9 mouse cellular contexts compared by ENCODE assay signal in genomic region chr9:70109279-70109678, GRCm38 (mm10). TPM values are rescaled to one million over a fixed set of nuclear protein-coding genes. Genes with fewer than 3 reads are reported as not detected.
DNase-seq lines count a peak whose midpoint lies in the region; ATAC-seq and TF ChIP-seq lines count a peak whose summit lies in the region.
"Had no signal": no experiment of that assay in that cellular context is flagged by ENCODE, and none has a peak within 500 bp of the region (broad histone marks: within the 10 kb centered on the region; RNA-seq: fewer than 3 reads in every experiment).

No protein-coding gene starts in this region.

- H3K9ac ChIP-seq in lung, embryonic 14.5 days, result no peak overlapping the region

- H3K36me3 ChIP-seq in lung, embryonic 14.5 days (ENCODE audit: insufficient read depth), result no peaks in the 10 kb centered on the region

- no peak overlapping the region for H3K4me2 ChIP-seq in lung, embryonic 14.5 days

- DNase-seq in 416B (ENCODE audit: low read depth), result peak; percentile 66
- DNase-seq in T-cell, adult 2 months (ENCODE audit: low spot score), result peak; percentile 32
- DNase-seq in gastrocnemius, postnatal 4 days (ENCODE audit: low spot score in 2 of 2), result peak; percentile 65 to 77
- peak; percentile 84 to 94 for DNase-seq in kidney, postnatal 25 days
- peak; percentile 97 for DNase-seq in lung, embryonic 14.5 days
- peak; percentile 86 for DNase-seq in retina, postnatal 1 day
- peak; percentile 60 to 72 for DNase-seq in urinary bladder, adult 18-20 months (ENCODE audit: low spot score in 2 of 2)

- no peak overlapping the region for H3K27ac ChIP-seq in lung, embryonic 14.5 days (ENCODE audit: low read depth)

- peak; percentile 65 for ATAC-seq in common myeloid progenitor, adult 5-6 weeks (replicated peaks; ENCODE audit: low read depth, poor library complexity, severe bottlenecking)
- 0 out of 2 replicates have a peak, but pooled peaks have one; percentile 45 for ATAC-seq in lung, embryonic 14.5 days (ENCODE audit: insufficient read depth)

- H3K9me3 ChIP-seq in lung, embryonic 14.5 days (ENCODE audit: low read depth, low read length), result no peaks in the 10 kb centered on the region

- TF ChIP-seq CTCF in lung, embryonic 14.5 days (IDR thresholded peaks at IDR 0.05; ENCODE audit: low read depth), result peak; percentile 94

- H3K4me3 ChIP-seq in lung, embryonic 14.5 days (ENCODE audit: low read depth, low read length), result no peak overlapping the region
- H3K4me3 ChIP-seq: erythroblast, embryonic 14.5 days had no signal

- H3K27me3 ChIP-seq in lung, embryonic 14.5 days (ENCODE audit: insufficient read depth, low read length), result no peaks in the 10 kb centered on the region

- 8% methylated on average over 3 of the region's 3 CpGs for WGBS in lung, embryonic 14.5 days

- peaks cover 3% of the 10 kb centered on the region; the same call in 1 of the 2 replicates for H3K4me1 ChIP-seq in lung, embryonic 14.5 days (ENCODE audit: insufficient read depth)

RNA-seq across cellular contexts. Expression of gene Fam81a, which starts 33.1 kb away (rescaled TPM):
- not detected in 2 replicates for total RNA-seq in common myeloid progenitor, adult 5-6 weeks (2017)
- 1 to 10 TPM; 4.0 to 4.4 TPM for total RNA-seq in gastrocnemius, postnatal 4 days (2021)
- polyA plus RNA-seq in lung, embryonic 14.5 days (2014; fragmentation: Nextera tagmentation; extraction: Ambion mirVana), result 4.2 and 6.0 TPM in 2 replicates
- polyA plus RNA-seq: erythroblast, embryonic 14.5 days had no signal

Comparison
In these comparisons a context has a peak if more than half of its experiments do, and no peak if none do; other contexts are left out.
1. DNase-seq: peak in every context shown above with its lines; median percentile 97 in lung, embryonic 14.5 days; 89 in kidney, postnatal 25 days; 86 in retina, postnatal 1 day; 71 in gastrocnemius, postnatal 4 days; 66 in 416B; 66 in urinary bladder, adult 18-20 months; 32 in T-cell, adult 2 months.